Mouse (Mus musculus) megakaryocyte, embryonic 14.5 days (primary cell): Measurements from ENCODE around the gene Prdm1. TPM values are rescaled to one million over a fixed set of nuclear protein-coding genes. Genes with fewer than 3 reads are reported as not detected.

ENCODE experiments used
- H3K27me3 ChIP-seq: replicated peaks from 2 replicates; pipeline ENCODE3; 2012; ENCODE audit warnings: inconsistent platforms
- H3K36me3 ChIP-seq: replicated peaks from 2 replicates; pipeline ENCODE3; 2012; ENCODE audit warnings: low read length, inconsistent platforms, mixed read lengths
- H3K4me1 ChIP-seq: 2 replicates; pipeline ENCODE4 v1.6.1; 2012; ENCODE audit warnings: inconsistent platforms
- H3K4me3 ChIP-seq: replicated peaks from 2 replicates; pipeline ENCODE3; 2012; ENCODE audit warnings: moderate library complexity, mild to moderate bottlenecking, inconsistent platforms
- H3K9me3 ChIP-seq: 2 replicates; pipeline ENCODE4 v1.6.1; 2012; ENCODE audit warnings: inconsistent platforms
- FLI1 ChIP-seq: IDR thresholded peaks from 2 replicates; pipeline ENCODE4 v1.6.1; 2012; ENCODE audit warnings: low read length, inconsistent platforms, mixed read lengths
- GATA1 ChIP-seq: IDR thresholded peaks from 3 replicates; pipeline ENCODE4 v1.6.1; 2012; ENCODE audit warnings: mixed read lengths, low read length, inconsistent platforms, borderline replicate concordance
- polyA plus RNA-seq: library from polyadenylated mRNA; stranded (reverse); fragments of >175 nt; gene quantifications from 2 replicates; pipeline ENCODE4 v1.2.3, GENCODE M21; 2012; ENCODE audit warnings: low replicate concordance; ENCODE audit not compliant: insufficient read depth

Prdm1 gene
- polyA plus RNA-seq, 1 experiment = 0.81 TPM

DNA sequence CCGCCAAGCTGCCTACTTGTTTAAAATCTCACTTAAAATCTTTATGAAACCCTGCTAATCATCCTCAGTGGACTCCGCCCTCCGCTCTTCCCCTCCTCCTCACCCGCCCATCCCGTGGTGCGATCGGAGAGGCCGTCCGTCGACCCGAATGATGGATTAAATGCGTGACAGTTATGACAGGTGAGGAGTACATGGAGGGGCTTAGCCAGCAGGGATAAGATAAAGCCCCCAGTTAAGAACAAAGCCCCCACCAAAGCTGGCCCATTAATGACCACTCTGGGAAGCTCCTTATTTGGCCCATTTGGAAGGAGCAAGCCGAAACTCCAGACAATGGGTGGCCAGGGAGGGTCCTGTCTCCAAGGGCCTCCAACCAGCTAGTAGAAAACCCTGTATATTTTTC lies 51.8 kb downstream of the Prdm1 start:
- H3K4me1 ChIP-seq = no peaks in the 10 kb centered on the region
- H3K9me3 ChIP-seq = no peaks in the 10 kb centered on the region
- H3K27me3 ChIP-seq = peaks cover 19% of the 10 kb centered on the region
- TF ChIP-seq GATA1 = no peak
- H3K36me3 ChIP-seq = no peaks in the 10 kb centered on the region
- no peak overlapping the region for H3K4me3 ChIP-seq

DNA sequence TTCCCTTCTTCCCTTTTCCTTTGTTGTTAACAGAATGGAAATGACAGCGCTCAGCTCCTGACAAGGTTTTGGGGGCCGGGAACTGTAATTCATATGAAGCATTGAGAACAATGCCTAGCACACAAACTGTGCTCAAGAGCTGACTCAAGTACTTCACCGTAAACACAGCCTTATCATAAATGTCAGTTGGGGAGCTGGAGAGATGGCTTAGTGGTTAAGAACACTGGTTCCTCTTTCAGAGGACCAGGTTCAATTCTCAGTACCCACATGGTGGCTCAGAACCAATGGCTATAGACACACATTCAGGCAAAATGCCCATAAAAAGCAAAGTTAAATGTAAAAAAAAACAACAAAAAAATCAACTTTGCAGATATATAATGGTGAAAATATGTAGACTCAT lies 52.9 kb downstream of the Prdm1 start:
- Histone ChIP-seq H3K4me3 (no peak overlapping the region), H3K9me3 (no peaks in the 10 kb centered on the region), H3K27me3 (peaks cover 10% of the 10 kb centered on the region), H3K4me1 (no peaks in the 10 kb centered on the region), H3K36me3 (no peaks in the 10 kb centered on the region)
- TF ChIP-seq FLI1 = no peak
- no peak for TF ChIP-seq GATA1

- H3K27me3 ChIP-seq = peaks cover 8% of the 10 kb centered on the region
- TF ChIP-seq GATA1 (no peak), FLI1 (no peak)
- H3K9me3 ChIP-seq = no peaks in the 10 kb centered on the region
- H3K4me1 ChIP-seq = no peaks in the 10 kb centered on the region
- H3K36me3 ChIP-seq = no peaks in the 10 kb centered on the region
- H3K4me3 ChIP-seq = no peak overlapping the region
Observed at GRCm38 (mm10) chr10:44474256-44474655, 54.0 kb downstream of the Prdm1 start.

DNA sequence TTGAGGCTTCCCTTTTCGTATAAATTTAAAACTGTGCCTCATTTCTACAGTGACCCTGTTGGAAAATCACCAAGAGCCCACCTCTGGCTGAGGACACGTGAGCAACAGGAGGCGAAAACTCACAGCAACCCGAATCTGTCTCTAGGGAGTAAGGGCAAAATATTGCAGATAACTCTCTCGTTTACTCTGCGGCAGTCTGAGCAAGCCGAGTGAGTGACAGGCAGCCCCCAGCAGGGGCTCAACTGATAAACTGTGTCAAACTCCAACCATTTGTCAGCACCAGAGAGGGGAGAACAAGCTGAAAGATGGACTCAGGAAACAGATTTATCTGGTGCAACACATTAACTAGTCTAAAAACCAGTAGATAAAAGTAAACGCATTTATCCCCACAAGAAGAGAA lies 62.7 kb downstream of the Prdm1 start:
- H3K36me3 ChIP-seq = no peaks in the 10 kb centered on the region
- TF ChIP-seq FLI1 (no peak), GATA1 (no peak)
- no peaks in the 10 kb centered on the region for H3K4me1 ChIP-seq
- no peak overlapping the region for H3K4me3 ChIP-seq
- peaks cover 18% of the 10 kb centered on the region for H3K27me3 ChIP-seq
- H3K9me3 ChIP-seq = no peaks in the 10 kb centered on the region

DNA sequence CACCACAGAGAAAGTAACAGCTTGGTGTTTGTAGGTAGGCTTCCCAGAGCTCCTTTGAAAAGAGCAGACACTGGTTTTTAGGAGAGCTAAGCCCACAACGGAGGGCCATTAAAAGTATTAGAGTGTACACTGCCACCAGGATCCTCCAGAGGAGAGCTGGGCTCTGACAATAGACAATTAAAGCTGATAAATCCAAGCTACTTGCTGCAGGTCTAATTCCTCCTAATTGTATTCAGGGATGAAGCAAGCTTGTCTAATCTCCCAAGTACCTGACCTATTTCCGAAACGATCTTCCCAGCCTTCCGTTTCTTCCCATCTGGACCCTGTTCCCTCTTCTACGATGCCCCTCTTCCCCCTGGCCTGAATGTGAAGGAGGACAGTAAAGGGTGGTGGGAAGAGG lies 63.7 kb downstream of the Prdm1 start:
- Histone ChIP-seq H3K36me3 (no peaks in the 10 kb centered on the region), H3K27me3 (peaks cover 16% of the 10 kb centered on the region), H3K4me3 (no peak overlapping the region)

DNA sequence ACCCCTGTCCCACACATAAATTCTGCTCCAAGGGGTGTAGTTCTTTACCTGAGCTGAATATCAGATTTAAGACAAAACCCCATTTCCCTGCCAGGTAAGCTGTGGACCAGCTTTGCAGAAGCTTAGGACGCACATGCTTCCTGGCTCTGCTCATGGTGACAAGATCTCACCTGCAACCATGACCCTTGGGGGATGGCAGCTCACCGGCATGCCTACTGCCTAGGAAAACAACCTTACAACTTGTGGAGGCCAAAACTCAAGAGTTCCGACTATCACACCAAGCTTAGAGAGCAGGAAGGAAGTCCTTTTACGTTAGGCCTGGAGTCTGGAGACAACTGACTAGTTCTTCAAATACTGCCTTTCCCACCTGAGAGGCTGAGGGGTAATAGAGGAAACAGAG lies 64.4 kb downstream of the Prdm1 start:
- no peaks in the 10 kb centered on the region for H3K36me3 ChIP-seq
- no peaks in the 10 kb centered on the region for H3K9me3 ChIP-seq
- H3K27me3 ChIP-seq = peaks cover 19% of the 10 kb centered on the region
- no peak overlapping the region for H3K4me3 ChIP-seq
- H3K4me1 ChIP-seq = peaks cover 10% of the 10 kb centered on the region
- TF ChIP-seq GATA1 (no peak), FLI1 (no peak)

More for the DNA sequence above, 63.7 kb downstream of the Prdm1 start:
- TF ChIP-seq GATA1 (no peak), FLI1 (no peak)
- Histone ChIP-seq H3K4me1 (peaks cover 3% of the 10 kb centered on the region), H3K9me3 (no peaks in the 10 kb centered on the region)

DNA sequence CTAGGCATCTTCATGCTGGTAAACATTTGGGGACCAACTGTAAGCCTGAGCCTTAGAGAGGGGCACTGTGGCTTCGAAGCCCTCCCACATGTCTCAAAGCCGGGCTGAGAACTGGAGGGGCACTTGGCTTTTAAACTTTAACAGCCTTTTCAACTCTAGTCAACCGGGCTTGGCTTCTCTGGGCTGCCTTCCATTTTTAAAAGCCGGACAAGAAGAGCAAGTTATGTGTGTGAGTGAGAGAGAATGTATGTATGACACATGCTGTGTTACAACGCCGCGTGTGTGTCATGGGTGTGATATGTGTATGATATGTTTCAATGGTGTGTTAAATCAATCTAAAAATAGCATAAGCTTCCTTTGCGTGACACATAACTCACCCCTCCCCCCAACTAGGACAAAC lies 66.0 kb downstream of the Prdm1 start:
- no peaks in the 10 kb centered on the region for H3K36me3 ChIP-seq
- no peak overlapping the region for H3K4me3 ChIP-seq
- H3K4me1 ChIP-seq = peaks cover 22% of the 10 kb centered on the region
- no peaks in the 10 kb centered on the region for H3K9me3 ChIP-seq
- TF ChIP-seq GATA1 = no peak
- TF ChIP-seq FLI1 = no peak
- H3K27me3 ChIP-seq = peaks cover 24% of the 10 kb centered on the region

DNA sequence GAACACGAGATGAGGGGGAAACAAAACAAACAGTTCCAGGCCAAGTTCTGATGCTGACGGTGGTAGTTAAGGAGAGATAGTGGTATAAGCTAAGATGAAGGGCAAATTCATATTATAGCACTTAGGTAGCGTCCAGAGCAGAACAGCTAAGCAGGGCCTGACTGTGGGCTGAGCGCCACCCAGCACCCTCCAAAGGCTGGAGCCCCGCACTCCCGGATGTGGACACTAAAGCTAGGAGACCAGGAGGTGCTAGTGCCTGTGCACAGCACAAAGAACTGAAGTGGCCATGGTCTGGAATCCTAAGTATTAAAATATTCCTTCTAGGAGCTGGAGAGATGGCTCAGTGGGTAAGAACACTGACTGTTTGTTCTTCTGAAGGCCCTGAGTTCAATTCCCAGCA lies 67.2 kb downstream of the Prdm1 start:
- peaks cover 31% of the 10 kb centered on the region for H3K4me1 ChIP-seq
- TF ChIP-seq FLI1 (no peak), GATA1 (no peak)
- no peaks in the 10 kb centered on the region for H3K36me3 ChIP-seq
- peaks cover 35% of the 10 kb centered on the region for H3K27me3 ChIP-seq
- H3K9me3 ChIP-seq = no peaks in the 10 kb centered on the region
- H3K4me3 ChIP-seq = no peak overlapping the region

- no peaks in the 10 kb centered on the region for H3K36me3 ChIP-seq
- H3K4me1 ChIP-seq = peaks cover 31% of the 10 kb centered on the region
- TF ChIP-seq FLI1 (no peak), GATA1 (no peak)
- H3K9me3 ChIP-seq = no peaks in the 10 kb centered on the region
- no peak overlapping the region for H3K4me3 ChIP-seq
- H3K27me3 ChIP-seq = peaks cover 41% of the 10 kb centered on the region
Observed at GRCm38 (mm10) chr10:44460095-44460810, 68.0 kb downstream of the Prdm1 start.

GRCm38 (mm10) chr10:44459321-44460000 lies 68.8 kb downstream of the Prdm1 start:
- TF ChIP-seq GATA1 (no peak), FLI1 (no peak)
- Histone ChIP-seq H3K4me1 (peaks cover 31% of the 10 kb centered on the region), H3K27me3 (peaks cover 35% of the 10 kb centered on the region), H3K9me3 (no peaks in the 10 kb centered on the region), H3K36me3 (no peaks in the 10 kb centered on the region), H3K4me3 (peak overlapping the region; percentile 94)
